Comparison of ENCODE assay signal across 11 mouse cellular contexts in genomic region chr11:83448927-83449236, GRCm38 (mm10). TPM values are rescaled to one million over a fixed set of nuclear protein-coding genes. Genes with fewer than 3 reads are reported as not detected.
DNase-seq lines count a peak whose midpoint lies in the region; ATAC-seq lines count a peak whose summit lies in the region.
"Had no signal": no experiment of that assay in that cellular context is flagged by ENCODE, and none has a peak within 500 bp of the region (broad histone marks: within the 10 kb centered on the region; RNA-seq: fewer than 3 reads in every experiment).

No protein-coding gene starts in this region.

- 0 out of 2 replicates have a peak overlapping the region, but pooled peaks have one; percentile 35 for H3K27ac ChIP-seq in embryonic facial prominence, embryonic 11.5 days (replicated peaks; ENCODE audit: low read depth, low read length)
- peak overlapping the region; percentile 28; the same call in 1 of the 2 replicates for H3K27ac ChIP-seq in lung, embryonic 16.5 days (ENCODE audit: low read length)

- intact Hi-C loops in left cerebral cortex, postnatal 25 days (cut with DNase I), result loop anchor here (10.0 kb wide), 1 partner anchor 186 kb away; no protein-coding TSS in a partner anchor

- H3K4me1 ChIP-seq in embryonic facial prominence, embryonic 11.5 days (ENCODE audit: control insufficient read depth, insufficient read depth, low read length), result peaks cover 4% of the 10 kb centered on the region; the same call in 1 of the 2 replicates
- H3K4me1 ChIP-seq in lung, embryonic 16.5 days (replicated peaks; ENCODE audit: control insufficient read depth, insufficient read depth, low read length), result peaks cover 30% of the 10 kb centered on the region

- no peak overlapping the region; the same call in 1 of the 2 replicates for H3K4me2 ChIP-seq in embryonic facial prominence, embryonic 11.5 days (ENCODE audit: low read depth, low read length)
- no peak overlapping the region for H3K4me2 ChIP-seq in lung, embryonic 16.5 days (ENCODE audit: low read depth, low read length)

- no peaks in the 10 kb centered on the region for H3K36me3 ChIP-seq in embryonic facial prominence, embryonic 11.5 days (replicated peaks; ENCODE audit: control insufficient read depth, insufficient read depth, low read depth, low read length)
- no peaks in the 10 kb centered on the region for H3K36me3 ChIP-seq in lung, embryonic 16.5 days (ENCODE audit: control insufficient read depth, insufficient read depth, low read length)

- H3K9me3 ChIP-seq in embryonic facial prominence, embryonic 11.5 days (replicated peaks; ENCODE audit: control insufficient read depth, low read length), result no peaks in the 10 kb centered on the region
- no peaks in the 10 kb centered on the region for H3K9me3 ChIP-seq in lung, embryonic 16.5 days (ENCODE audit: control insufficient read depth, low read length)

- H3K9ac ChIP-seq in embryonic facial prominence, embryonic 11.5 days (replicated peaks; ENCODE audit: low read length), result no peak overlapping the region
- H3K9ac ChIP-seq in lung, embryonic 16.5 days (ENCODE audit: low read length), result no peak overlapping the region

- no peak for ATAC-seq in embryonic facial prominence, embryonic 11.5 days (replicated peaks; ENCODE audit: insufficient number of reproducible peaks, low FRiP score, low TSS enrichment, low read depth)
- peak; percentile 80 for ATAC-seq in lung, embryonic 16.5 days (ENCODE audit: low read depth)
- ATAC-seq: Patski had no signal

- H3K4me3 ChIP-seq in embryonic facial prominence, embryonic 11.5 days (ENCODE audit: low read depth, low read length), result no peak overlapping the region
- no peak overlapping the region for H3K4me3 ChIP-seq in lung, embryonic 16.5 days (ENCODE audit: low read length)

- peak; percentile 28 for DNase-seq in kidney, adult 11 months
- DNase-seq in kidney, adult 8-10 months, result no peak
- no peak for DNase-seq in embryonic facial prominence, embryonic 11.5 days (ENCODE audit: low spot score)
- peak; percentile 69 for DNase-seq in heart, postnatal 4 days
- no peak for DNase-seq in spleen, postnatal 10 days (ENCODE audit: low spot score in 2 of 2)
- DNase-seq in left cerebral cortex, postnatal 25 days (ENCODE audit: low spot score in 2 of 2), result no peak
- DNase-seq in frontal cortex, postnatal 36 days (ENCODE audit: low spot score in 2 of 2), result no peak

- H3K27me3 ChIP-seq in embryonic facial prominence, embryonic 11.5 days (ENCODE audit: control insufficient read depth, insufficient read depth, low read length), result peaks cover 15% of the 10 kb centered on the region
- peaks cover 13% of the 10 kb centered on the region for H3K27me3 ChIP-seq in lung, embryonic 16.5 days (ENCODE audit: control insufficient read depth, insufficient read depth, low read depth, low read length)
- H3K27me3 ChIP-seq: Patski had no signal

RNA-seq across cellular contexts. Expression of gene 1700020L24Rik, which starts 11.4 kb away (rescaled TPM):
- polyA plus RNA-seq in embryonic facial prominence, embryonic 11.5 days (2014; fragmentation: Nextera tagmentation; extraction: Ambion mirVana), result 0.38 and 0.54 TPM in 2 replicates
- under 1 TPM in 1 of 2 experiments, not detected in 1; 0.56 TPM for total RNA-seq in heart, postnatal 4 days (2021)
- polyA plus RNA-seq in lung, embryonic 16.5 days (2015; fragmentation: Nextera tagmentation; extraction: Ambion mirVana), result 0.39 TPM in 1 of 2 replicates, not detected in the other
- total RNA-seq in left cerebral cortex, postnatal 25 days (2021), result not detected
- total RNA-seq: layer of hippocampus, postnatal 10 days had no signal

RNA-seq across cellular contexts. Expression of gene Mmp28, which starts 14.0 kb away (rescaled TPM):
- 3.2 and 3.8 TPM in 2 replicates for polyA plus RNA-seq in embryonic facial prominence, embryonic 11.5 days (2014; fragmentation: Nextera tagmentation; extraction: Ambion mirVana)
- total RNA-seq in heart, postnatal 4 days (2021), result 1 to 10 TPM; 7.0 to 7.1 TPM
- 1.7 and 1.8 TPM in 2 replicates for polyA plus RNA-seq in lung, embryonic 16.5 days (2015; fragmentation: Nextera tagmentation; extraction: Ambion mirVana)
- total RNA-seq in left cerebral cortex, postnatal 25 days (2021), result 1 to 10 TPM; 3.9 to 4.3 TPM
- total RNA-seq: monocyte, adult 5-6 weeks had no signal

RNA-seq across cellular contexts. Expression of gene Gas2l2, which starts 19.6 kb away (rescaled TPM):
- polyA plus RNA-seq in embryonic facial prominence, embryonic 11.5 days (2014; fragmentation: Nextera tagmentation; extraction: Ambion mirVana), result not detected in 2 replicates
- total RNA-seq in heart, postnatal 4 days (2021), result not detected
- 0.53 and 0.82 TPM in 2 replicates for polyA plus RNA-seq in lung, embryonic 16.5 days (2015; fragmentation: Nextera tagmentation; extraction: Ambion mirVana)
- total RNA-seq in left cerebral cortex, postnatal 25 days (2021), result under 1 TPM in 1 of 2 experiments, not detected in 1; 0.18 TPM
- total RNA-seq: monocyte, adult 5-6 weeks had no signal
- polyA plus RNA-seq: Patski had no signal

RNA-seq across cellular contexts. Expression of gene Taf15, which starts 24.0 kb away (rescaled TPM):
- 7.5 and 8.9 TPM in 2 replicates for polyA plus RNA-seq in embryonic facial prominence, embryonic 11.5 days (2014; fragmentation: Nextera tagmentation; extraction: Ambion mirVana)
- total RNA-seq in heart, postnatal 4 days (2021), result 10 to 100 TPM; 59.2 to 62.8 TPM
- polyA plus RNA-seq in lung, embryonic 16.5 days (2015; fragmentation: Nextera tagmentation; extraction: Ambion mirVana), result 12.3 and 13.9 TPM in 2 replicates
- total RNA-seq in left cerebral cortex, postnatal 25 days (2021), result 10 to 100 TPM; 48.4 to 65.7 TPM

RNA-seq across cellular contexts. Expression of gene Rasl10b, which starts 39.9 kb away (rescaled TPM):
- 2.1 and 2.4 TPM in 2 replicates for polyA plus RNA-seq in embryonic facial prominence, embryonic 11.5 days (2014; fragmentation: Nextera tagmentation; extraction: Ambion mirVana)
- 10 to 100 TPM; 31.5 to 32.3 TPM for total RNA-seq in heart, postnatal 4 days (2021)
- polyA plus RNA-seq in lung, embryonic 16.5 days (2015; fragmentation: Nextera tagmentation; extraction: Ambion mirVana), result 0.41 and 0.62 TPM in 2 replicates
- 100 to 1,000 TPM; 258 to 277 TPM for total RNA-seq in left cerebral cortex, postnatal 25 days (2021)
- total RNA-seq: monocyte, adult 5-6 weeks had no signal

Comparison
In these comparisons a context has a peak if more than half of its experiments do, and no peak if none do; other contexts are left out.
1. DNase-seq: peak in kidney, adult 11 months (single experiment) and heart, postnatal 4 days (single experiment); none in kidney, adult 8-10 months (0 of 2), embryonic facial prominence, embryonic 11.5 days (single experiment), spleen, postnatal 10 days (0 of 2), left cerebral cortex, postnatal 25 days (0 of 2) and frontal cortex, postnatal 36 days (0 of 2).